Mouse (Mus musculus) limb, embryonic 15.5 days (tissue): Measurements from ENCODE around the gene Vdr. TPM values are rescaled to one million over a fixed set of nuclear protein-coding genes. Genes with fewer than 3 reads are reported as not detected.

Experiments used
- ATAC-seq: fragments of 200-750 bp; cut with Nextera tagmentation; 2 replicates; pipeline ENCODE4 v1.8.0; 2017; ENCODE audit warnings: low read depth, moderate TSS enrichment; ENCODE audit not compliant: insufficient number of reproducible peaks, low FRiP score, low TSS enrichment
- H3K27ac ChIP-seq: fragments of 300-500 bp; sonication (generic); 2 replicates; pipeline ENCODE4 v1.5.1; 2015; ENCODE audit warnings: moderate library complexity, mild to moderate bottlenecking, inconsistent platforms
- H3K27me3 ChIP-seq: fragments of 300-500 bp; sonication (generic); 2 replicates; pipeline ENCODE4 v1.6.1; 2015; ENCODE audit warnings: inconsistent platforms
- H3K36me3 ChIP-seq: fragments of 300-500 bp; sonication (generic); 2 replicates; pipeline ENCODE4 v1.6.1; 2015; ENCODE audit warnings: inconsistent platforms
- H3K4me1 ChIP-seq: fragments of 300-500 bp; sonication (generic); 2 replicates; pipeline ENCODE4 v1.6.1; 2015; ENCODE audit warnings: inconsistent platforms
- H3K4me2 ChIP-seq: fragments of 300-500 bp; sonication (generic); 2 replicates; pipeline ENCODE4 v1.6.1; 2015; ENCODE audit warnings: mild to moderate bottlenecking, inconsistent platforms
- H3K4me3 ChIP-seq: fragments of 300-500 bp; sonication (generic); 2 replicates; pipeline ENCODE4 v1.5.1; 2015; ENCODE audit warnings: mild to moderate bottlenecking, inconsistent platforms
- H3K9ac ChIP-seq: fragments of 300-500 bp; sonication (generic); 2 replicates; pipeline ENCODE4 v1.6.1; 2015; ENCODE audit warnings: inconsistent platforms
- H3K9me3 ChIP-seq: fragments of 300-500 bp; sonication (generic); 2 replicates; pipeline ENCODE4 v1.6.1; 2016; ENCODE audit warnings: inconsistent platforms
- WGBS: fragments of 180-500 bp; shearing (Covaris S2); methylation state at CpG from one replicate; pipeline ENCODE4 v1.1.7; 2015; 5-methylcytosine and 5-hydroxymethylcytosine counted together
- polyA plus RNA-seq: library from polyadenylated mRNA; unstranded; fragments of >200 nt; fragmentation: Nextera tagmentation; extraction: Ambion mirVana; gene quantifications from 2 replicates; pipeline ENCODE4 v1.2.1, GENCODE M21; 2015

The Vdr gene
- polyA plus RNA-seq, 1 experiment from 2014 or later = 3.4 TPM

GRCm38 (mm10) chr15:97841383-97841782 is 69.0 kb downstream of the Vdr start:
- no peaks in the 10 kb centered on the region for H3K36me3 ChIP-seq
- WGBS = 93% methylated on average over 6 of the region's 6 CpGs
- H3K9me3 ChIP-seq = no peaks in the 10 kb centered on the region
- H3K27me3 ChIP-seq = no peaks in the 10 kb centered on the region
- H3K27ac ChIP-seq = no peak overlapping the region
- H3K9ac ChIP-seq = no peak overlapping the region
- H3K4me1 ChIP-seq = peaks cover 42% of the 10 kb centered on the region
- no peak overlapping the region for H3K4me3 ChIP-seq
- H3K4me2 ChIP-seq = no peak overlapping the region
- no peak for ATAC-seq

GRCm38 (mm10) chr15:97840781-97841180 is 69.6 kb downstream of the Vdr start:
- no peak overlapping the region for H3K9ac ChIP-seq
- H3K36me3 ChIP-seq = no peaks in the 10 kb centered on the region
- H3K4me3 ChIP-seq = no peak overlapping the region
- ATAC-seq = no peak
- WGBS = 74% methylated on average over 1 of the region's 1 CpGs
- peak overlapping the region; percentile 71 for H3K27ac ChIP-seq
- peaks cover 47% of the 10 kb centered on the region for H3K4me1 ChIP-seq
- H3K27me3 ChIP-seq = no peaks in the 10 kb centered on the region
- no peak overlapping the region for H3K4me2 ChIP-seq
- H3K9me3 ChIP-seq = no peaks in the 10 kb centered on the region

- Histone ChIP-seq H3K9ac (no peak overlapping the region), H3K27ac (peak overlapping the region; percentile 71), H3K27me3 (no peaks in the 10 kb centered on the region), H3K4me3 (no peak overlapping the region), H3K4me2 (no peak overlapping the region), H3K4me1 (peaks cover 47% of the 10 kb centered on the region), H3K36me3 (no peaks in the 10 kb centered on the region), H3K9me3 (no peaks in the 10 kb centered on the region)
- 0 out of 2 replicates have a peak, but pooled peaks have one; percentile 62 for ATAC-seq
- 11% methylated on average over 3 of the region's 3 CpGs for WGBS
These were observed 70.4 kb downstream of the Vdr start for GRCm38 (mm10) chr15:97839991-97840455.

GRCm38 (mm10) chr15:97839473-97839872 is 71.0 kb downstream of the Vdr start:
- Histone ChIP-seq H3K9me3 (no peaks in the 10 kb centered on the region), H3K9ac (no peak overlapping the region), H3K4me2 (no peak overlapping the region), H3K4me3 (no peak overlapping the region), H3K27me3 (no peaks in the 10 kb centered on the region), H3K36me3 (no peaks in the 10 kb centered on the region), H3K4me1 (peaks cover 47% of the 10 kb centered on the region), H3K27ac (peak overlapping the region; percentile 71)
- WGBS = 82% methylated on average over 4 of the region's 4 CpGs
- no peak for ATAC-seq

GRCm38 (mm10) chr15:97839012-97839411 is 71.4 kb downstream of the Vdr start:
- Histone ChIP-seq H3K27me3 (no peaks in the 10 kb centered on the region), H3K4me1 (peaks cover 47% of the 10 kb centered on the region), H3K9ac (no peak overlapping the region), H3K4me3 (no peak overlapping the region), H3K27ac (peak overlapping the region; percentile 71), H3K9me3 (no peaks in the 10 kb centered on the region), H3K4me2 (no peak overlapping the region), H3K36me3 (no peaks in the 10 kb centered on the region)
- WGBS = 96% methylated on average over 2 of the region's 2 CpGs
- ATAC-seq = no peak

GRCm38 (mm10) chr15:97838395-97838794 is 72.0 kb downstream of the Vdr start:
- 70% methylated on average over 4 of the region's 4 CpGs for WGBS
- peak overlapping the region; percentile 74; the same call in 1 of the 2 replicates for H3K27ac ChIP-seq

GRCm38 (mm10) chr15:97837491-97838061 is 72.9 kb downstream of the Vdr start:
- no peak overlapping the region for H3K4me3 ChIP-seq
- no peak for ATAC-seq
- H3K9me3 ChIP-seq = no peaks in the 10 kb centered on the region
- H3K9ac ChIP-seq = no peak overlapping the region
- peak overlapping the region; percentile 74 for H3K27ac ChIP-seq
- no peaks in the 10 kb centered on the region for H3K36me3 ChIP-seq
- peaks cover 49% of the 10 kb centered on the region for H3K4me1 ChIP-seq
- H3K4me2 ChIP-seq = 0 out of 2 replicates have a peak overlapping the region, but pooled peaks have one; percentile 10
- WGBS = 11% methylated on average over 8 of the region's 8 CpGs
- no peaks in the 10 kb centered on the region for H3K27me3 ChIP-seq

More at GRCm38 (mm10) chr15:97838395-97838794, 72.0 kb downstream of the Vdr start:
- H3K4me3 ChIP-seq = no peak overlapping the region
- no peak overlapping the region for H3K9ac ChIP-seq
- no peaks in the 10 kb centered on the region for H3K9me3 ChIP-seq
- no peak overlapping the region for H3K4me2 ChIP-seq
- H3K27me3 ChIP-seq = no peaks in the 10 kb centered on the region
- no peaks in the 10 kb centered on the region for H3K36me3 ChIP-seq
- H3K4me1 ChIP-seq = peaks cover 47% of the 10 kb centered on the region
- ATAC-seq = no peak

GRCm38 (mm10) chr15:97836894-97837247 is 73.6 kb downstream of the Vdr start:
- Histone ChIP-seq H3K27me3 (no peaks in the 10 kb centered on the region), H3K27ac (peak overlapping the region; percentile 38; the same call in 1 of the 2 replicates), H3K9ac (no peak overlapping the region), H3K4me1 (peaks cover 56% of the 10 kb centered on the region), H3K4me2 (no peak overlapping the region), H3K4me3 (no peak overlapping the region), H3K36me3 (no peaks in the 10 kb centered on the region), H3K9me3 (no peaks in the 10 kb centered on the region)
- no peak for ATAC-seq
- WGBS = 59% methylated on average over 8 of the region's 8 CpGs

GRCm38 (mm10) chr15:97836153-97836893 is 74.1 kb downstream of the Vdr start:
- no peak overlapping the region for H3K4me2 ChIP-seq
- H3K4me1 ChIP-seq = peaks cover 58% of the 10 kb centered on the region
- WGBS = 51% methylated on average over 17 of the region's 17 CpGs
- ATAC-seq = no peak
- no peak overlapping the region for H3K9ac ChIP-seq
- no peaks in the 10 kb centered on the region for H3K27me3 ChIP-seq
- H3K4me3 ChIP-seq = no peak overlapping the region
- peak overlapping the region; percentile 38; the same call in 1 of the 2 replicates for H3K27ac ChIP-seq
- H3K36me3 ChIP-seq = no peaks in the 10 kb centered on the region
- H3K9me3 ChIP-seq = no peaks in the 10 kb centered on the region

GRCm38 (mm10) chr15:97832764-97833479 is 77.5 kb downstream of the Vdr start:
- Histone ChIP-seq H3K27ac (peak overlapping the region; percentile 98), H3K9ac (no peak overlapping the region), H3K4me1 (peaks cover 61% of the 10 kb centered on the region)

GRCm38 (mm10) chr15:97831987-97832640 is 78.3 kb downstream of the Vdr start:
- peaks cover 58% of the 10 kb centered on the region for H3K4me1 ChIP-seq
- peak overlapping the region; percentile 92 for H3K9ac ChIP-seq
- no peaks in the 10 kb centered on the region for H3K9me3 ChIP-seq
- no peaks in the 10 kb centered on the region for H3K27me3 ChIP-seq
- H3K4me2 ChIP-seq = peak overlapping the region; percentile 75
- WGBS = 6% methylated on average over 10 of the region's 10 CpGs
- H3K4me3 ChIP-seq = peak overlapping the region; percentile 80
- no peak for ATAC-seq
- no peaks in the 10 kb centered on the region for H3K36me3 ChIP-seq
- H3K27ac ChIP-seq = peak overlapping the region; percentile 98

More at GRCm38 (mm10) chr15:97832764-97833479, 77.5 kb downstream of the Vdr start:
- Histone ChIP-seq H3K27me3 (no peaks in the 10 kb centered on the region), H3K4me3 (no peak overlapping the region), H3K9me3 (no peaks in the 10 kb centered on the region), H3K36me3 (no peaks in the 10 kb centered on the region), H3K4me2 (no peak overlapping the region)
- ATAC-seq = no peak
- WGBS = 70% methylated on average over 9 of the region's 9 CpGs
